Comparison of ENCODE assay signal across 8 mouse cellular contexts in genomic region chr9:85841891-85842290, GRCm38 (mm10). TPM values are rescaled to one million over a fixed set of nuclear protein-coding genes. Genes with fewer than 3 reads are reported as not detected.
A peak's percentile ranks its signal among the peaks of the same experiment; 100 is the strongest.
DNase-seq lines count a peak whose midpoint lies in the region; ATAC-seq and TF ChIP-seq lines count a peak whose summit lies in the region.

No protein-coding gene starts in this region.

- H3K4me3 ChIP-seq in ES-Bruce4 (ENCODE audit: low read depth, low read length): peak overlapping the region; percentile 70
- peak overlapping the region; percentile 55 for H3K4me3 ChIP-seq in forebrain, postnatal 0 days (ENCODE audit: low read depth, low read length)
- H3K4me3 ChIP-seq in hindbrain, postnatal 0 days (ENCODE audit: low read length): peak overlapping the region; percentile 73
- peak overlapping the region; percentile 74 for H3K4me3 ChIP-seq in limb, embryonic 14.5 days (replicated peaks; ENCODE audit: low read length)
- peak overlapping the region; percentile 64 for H3K4me3 ChIP-seq in midbrain, postnatal 0 days (ENCODE audit: low read depth, low read length)

- H3K27ac ChIP-seq in ES-Bruce4 (ENCODE audit: insufficient read depth, low read length): no peak overlapping the region
- no peak overlapping the region for H3K27ac ChIP-seq in forebrain, postnatal 0 days (ENCODE audit: low read depth, low read length)
- no peak overlapping the region for H3K27ac ChIP-seq in hindbrain, postnatal 0 days
- H3K27ac ChIP-seq in limb, embryonic 14.5 days (replicated peaks; ENCODE audit: low read depth, low read length): peak overlapping the region; percentile 85; the same call in 1 of the 2 replicates
- no peak overlapping the region for H3K27ac ChIP-seq in midbrain, postnatal 0 days (ENCODE audit: low read depth, low read length)

- no peak overlapping the region for H3K9ac ChIP-seq in ES-Bruce4 (ENCODE audit: low read depth, poor library complexity, severe bottlenecking)
- peak overlapping the region; percentile 57; the same call in 1 of the 2 replicates for H3K9ac ChIP-seq in forebrain, postnatal 0 days
- peak overlapping the region; percentile 68 for H3K9ac ChIP-seq in hindbrain, postnatal 0 days (replicated peaks; ENCODE audit: low read length)
- H3K9ac ChIP-seq in limb, embryonic 14.5 days (ENCODE audit: low read depth, low read length, severe bottlenecking): peak overlapping the region; percentile 73; the same call in 1 of the 2 replicates
- no peak overlapping the region for H3K9ac ChIP-seq in midbrain, postnatal 0 days (replicated peaks; ENCODE audit: low read length, poor library complexity, severe bottlenecking)

- H3K36me3 ChIP-seq in ES-Bruce4 (ENCODE audit: control insufficient read depth, insufficient read depth, low read length, poor library complexity, severe bottlenecking): peaks cover 4% of the 10 kb centered on the region; the same call in 1 of the 2 replicates
- no peaks in the 10 kb centered on the region for H3K36me3 ChIP-seq in forebrain, postnatal 0 days (ENCODE audit: insufficient read depth)
- H3K36me3 ChIP-seq in hindbrain, postnatal 0 days (ENCODE audit: insufficient read depth, low read length): no peaks in the 10 kb centered on the region
- H3K36me3 ChIP-seq in limb, embryonic 14.5 days (ENCODE audit: control insufficient read depth, insufficient read depth, low read length): peaks cover 11% of the 10 kb centered on the region; the same call in 1 of the 2 replicates
- H3K36me3 ChIP-seq in midbrain, postnatal 0 days (ENCODE audit: insufficient read depth, low read length): no peaks in the 10 kb centered on the region

- peak overlapping the region; percentile 93 for H3K4me2 ChIP-seq in forebrain, postnatal 0 days (ENCODE audit: low read depth)
- H3K4me2 ChIP-seq in hindbrain, postnatal 0 days (ENCODE audit: low read depth, low read length): peak overlapping the region; percentile 98
- H3K4me2 ChIP-seq in limb, embryonic 14.5 days (replicated peaks; ENCODE audit: low read depth, low read length, severe bottlenecking): peak overlapping the region; percentile 95
- H3K4me2 ChIP-seq in midbrain, postnatal 0 days (ENCODE audit: low read depth, low read length, poor library complexity, severe bottlenecking): peak overlapping the region; percentile 96

- no peaks in the 10 kb centered on the region for H3K9me3 ChIP-seq in ES-Bruce4 (replicated peaks; ENCODE audit: control insufficient read depth, insufficient read depth, low read length, poor library complexity, severe bottlenecking)
- H3K9me3 ChIP-seq in forebrain, postnatal 0 days (ENCODE audit: low read length): no peaks in the 10 kb centered on the region
- no peaks in the 10 kb centered on the region for H3K9me3 ChIP-seq in hindbrain, postnatal 0 days (ENCODE audit: low read length)
- H3K9me3 ChIP-seq in limb, embryonic 14.5 days (ENCODE audit: control insufficient read depth, low read length): no peaks in the 10 kb centered on the region
- H3K9me3 ChIP-seq in midbrain, postnatal 0 days (ENCODE audit: low read length): no peaks in the 10 kb centered on the region

- H3K27me3 ChIP-seq in ES-Bruce4 (ENCODE audit: control insufficient read depth, insufficient read depth, low read length, poor library complexity, severe bottlenecking): peaks cover 1% of the 10 kb centered on the region; the same call in 1 of the 2 replicates
- peaks cover 8% of the 10 kb centered on the region; the same call in 1 of the 2 replicates for H3K27me3 ChIP-seq in forebrain, postnatal 0 days (ENCODE audit: insufficient read depth, low read length)
- no peaks in the 10 kb centered on the region for H3K27me3 ChIP-seq in hindbrain, postnatal 0 days (ENCODE audit: insufficient read depth, low read length)
- no peaks in the 10 kb centered on the region for H3K27me3 ChIP-seq in limb, embryonic 14.5 days (ENCODE audit: control insufficient read depth, insufficient read depth, low read length)
- no peaks in the 10 kb centered on the region for H3K27me3 ChIP-seq in midbrain, postnatal 0 days (ENCODE audit: insufficient read depth, low read length)

- no peaks in the 10 kb centered on the region for H3K4me1 ChIP-seq in ES-Bruce4 (ENCODE audit: control insufficient read depth, insufficient read depth, low read length)
- no peaks in the 10 kb centered on the region for H3K4me1 ChIP-seq in forebrain, postnatal 0 days (ENCODE audit: insufficient read depth)
- 0 out of 2 replicates have a peak, but pooled peaks cover 12% of the 10 kb centered on the region for H3K4me1 ChIP-seq in hindbrain, postnatal 0 days (ENCODE audit: insufficient read depth, low read length)
- peaks cover 20% of the 10 kb centered on the region for H3K4me1 ChIP-seq in limb, embryonic 14.5 days (ENCODE audit: control insufficient read depth, insufficient read depth, low read length)
- H3K4me1 ChIP-seq in midbrain, postnatal 0 days (ENCODE audit: insufficient read depth, low read length): 0 out of 2 replicates have a peak, but pooled peaks cover 7% of the 10 kb centered on the region

- peak; percentile 55 for DNase-seq in adrenal gland, postnatal 10 days
- DNase-seq in forebrain, postnatal 0 days: peak; percentile 18
- DNase-seq in hindbrain, postnatal 0 days (ENCODE audit: low spot score): peak; percentile 42
- DNase-seq in limb, embryonic 14.5 days (ENCODE audit: low spot score): peak; percentile 55
- DNase-seq in midbrain, postnatal 0 days (ENCODE audit: low spot score): peak; percentile 40
- DNase-seq in urinary bladder, postnatal 4 days (ENCODE audit: low spot score in 2 of 2): peak; percentile 33 to 65
- no peak for DNase-seq in spleen, postnatal 14 days (ENCODE audit: low spot score in 2 of 2)

- WGBS in forebrain, postnatal 0 days: 2% methylated on average over 16 of the region's 16 CpGs
- under 1% methylated on average over 16 of the region's 16 CpGs for WGBS in hindbrain, postnatal 0 days
- under 1% methylated on average over 16 of the region's 16 CpGs for WGBS in limb, embryonic 14.5 days
- 2% methylated on average over 16 of the region's 16 CpGs for WGBS in midbrain, postnatal 0 days

- no peak for ATAC-seq in forebrain, postnatal 0 days
- ATAC-seq in hindbrain, postnatal 0 days: no peak
- no peak for ATAC-seq in limb, embryonic 14.5 days (ENCODE audit: low FRiP score, low read depth)
- ATAC-seq in midbrain, postnatal 0 days (ENCODE audit: low FRiP score): no peak

- no peak for TF ChIP-seq POLR2A in ES-Bruce4 (IDR thresholded peaks at IDR 0.05; ENCODE audit: insufficient read depth, low read length)
- TF ChIP-seq POLR2A in limb, embryonic 14.5 days (IDR thresholded peaks at IDR 0.05; ENCODE audit: borderline replicate concordance, extremely low read depth, insufficient read depth, insufficient read length): no peak

- TF ChIP-seq EP300 in ES-Bruce4 (IDR thresholded peaks at IDR 0.05; ENCODE audit: insufficient read depth, low read depth, low read length): no peak

- TF ChIP-seq CTCF in ES-Bruce4 (IDR thresholded peaks at IDR 0.05; ENCODE audit: low read depth, low read length): peak; percentile 28
- peak; percentile 21; the same call in 1 of the 2 replicates for TF ChIP-seq CTCF in forebrain, postnatal 0 days (IDR thresholded peaks at IDR 0.05; ENCODE audit: low read depth)
- peak; percentile 20; the same call in 1 of the 2 replicates for TF ChIP-seq CTCF in hindbrain, postnatal 0 days (IDR thresholded peaks at IDR 0.05; ENCODE audit: low read depth)
- TF ChIP-seq CTCF in midbrain, postnatal 0 days (IDR thresholded peaks at IDR 0.05): peak; percentile 16; the same call in 1 of the 2 replicates

RNA-seq across cellular contexts. Expression of gene Tpbg, which starts 0.3 kb away (rescaled TPM):
- 11.8 and 12.5 TPM in 2 replicates for polyA plus RNA-seq in ES-Bruce4 (2011; ENCODE audit: insufficient read depth, insufficient read length, low read depth, missing spikeins)
- 1 to 10 TPM; 3.2 to 4.1 TPM for total RNA-seq in adrenal gland, postnatal 10 days (2021)
- total RNA-seq in forebrain, postnatal 0 days (2014; rRNA removed): 19.8 and 22.3 TPM in 2 replicates
- polyA plus RNA-seq in forebrain, postnatal 0 days (2015; fragmentation: Nextera tagmentation; extraction: Ambion mirVana): 10.4 and 13.1 TPM in 2 replicates
- total RNA-seq in hindbrain, postnatal 0 days (2014; rRNA removed): 57.7 and 58.5 TPM in 2 replicates
- polyA plus RNA-seq in hindbrain, postnatal 0 days (2015; fragmentation: Nextera tagmentation; extraction: Ambion mirVana): 20.6 and 21.2 TPM in 2 replicates
- polyA plus RNA-seq in limb, embryonic 14.5 days (2012; rRNA removed): 19.7 and 24.7 TPM in 2 replicates
- 29.3 and 30.4 TPM in 2 replicates for polyA plus RNA-seq in limb, embryonic 14.5 days (2014; fragmentation: Nextera tagmentation; extraction: Ambion mirVana)
- total RNA-seq in midbrain, postnatal 0 days (2014; rRNA removed): 34.0 and 36.7 TPM in 2 replicates
- 13.2 and 14.0 TPM in 2 replicates for polyA plus RNA-seq in midbrain, postnatal 0 days (2015; fragmentation: Nextera tagmentation; extraction: Ambion mirVana)

Comparison
In these comparisons a context has a peak if more than half of its experiments do, and no peak if none do; other contexts are left out.
1. H3K9ac ChIP-seq: peak in forebrain, postnatal 0 days (single experiment), hindbrain, postnatal 0 days (single experiment) and limb, embryonic 14.5 days (single experiment); none in ES-Bruce4 (single experiment) and midbrain, postnatal 0 days (single experiment).
2. DNase-seq: peak in adrenal gland, postnatal 10 days (single experiment), forebrain, postnatal 0 days (single experiment), hindbrain, postnatal 0 days (single experiment), limb, embryonic 14.5 days (single experiment), midbrain, postnatal 0 days (single experiment) and urinary bladder, postnatal 4 days (2 of 2); none in spleen, postnatal 14 days (0 of 2).
3. Peak in every context shown above with its lines, with median percentiles within 50 percentile points of each other: H3K4me3 ChIP-seq, CTCF ChIP-seq and H3K4me2 ChIP-seq.